Mouse (Mus musculus): Measurements from ENCODE around the gene Cat. TPM values are rescaled to one million over a fixed set of nuclear protein-coding genes. Genes with fewer than 3 reads are reported as not detected.

Cat gene
- total and polyA plus RNA-seq, 2 experiments: 1,476 to 1,807 TPM

- Histone ChIP-seq H3K27ac (replicated peaks; ENCODE audit: insufficient read depth, low read depth, low read length) (no peak overlapping the region), H3K4me1 (ENCODE audit: control insufficient read depth, insufficient read depth, low read length) (peaks cover 20% of the 10 kb centered on the region), H3K36me3 (ENCODE audit: control insufficient read depth, insufficient read depth, low read length) (no peaks in the 10 kb centered on the region), H3K79me2 (ENCODE audit: control insufficient read depth, insufficient read depth, low read length) (peaks cover 3% of the 10 kb centered on the region; the same call in 1 of the 2 replicates), H3K4me3 (ENCODE audit: insufficient read depth, low read depth, low read length) (no peak overlapping the region), H3K9ac (ENCODE audit: low read depth, low read length) (no peak overlapping the region), H3K27me3 (ENCODE audit: control insufficient read depth, insufficient read depth, low read length) (no peaks in the 10 kb centered on the region)
- WGBS: 87% methylated on average over 6 of the region's 6 CpGs
- no peak for TF ChIP-seq POLR2A (IDR thresholded peaks at IDR 0.05; ENCODE audit: extremely low read depth, insufficient read depth, low read length)
- TF ChIP-seq CTCF (IDR thresholded peaks at IDR 0.05; ENCODE audit: low read depth, low read length): no peak
- DNase-seq (ENCODE audit: extremely low read depth, low read depth, low spot score): no peak
These were observed 10.9 kb upstream of the Cat start for GRCm38 (mm10) chr2:103495633-103496418.

- 15% methylated on average over 4 of the region's 4 CpGs for WGBS
- Histone ChIP-seq H3K9ac (ENCODE audit: low read depth, low read length) (peak overlapping the region; percentile 59; the same call in 1 of the 2 replicates), H3K4me3 (ENCODE audit: insufficient read depth, low read depth, low read length) (no peak overlapping the region), H3K27me3 (ENCODE audit: control insufficient read depth, insufficient read depth, low read length) (no peaks in the 10 kb centered on the region), H3K27ac (replicated peaks; ENCODE audit: insufficient read depth, low read depth, low read length) (peak overlapping the region; percentile 99), H3K79me2 (ENCODE audit: control insufficient read depth, insufficient read depth, low read length) (no peaks in the 10 kb centered on the region), H3K4me1 (ENCODE audit: control insufficient read depth, insufficient read depth, low read length) (peaks cover 15% of the 10 kb centered on the region), H3K36me3 (ENCODE audit: control insufficient read depth, insufficient read depth, low read length) (no peaks in the 10 kb centered on the region)
- TF ChIP-seq CTCF (IDR thresholded peaks at IDR 0.05; ENCODE audit: low read depth, low read length): no peak
- no peak for TF ChIP-seq POLR2A (IDR thresholded peaks at IDR 0.05; ENCODE audit: extremely low read depth, insufficient read depth, low read length)
- peak; percentile 99 for DNase-seq (ENCODE audit: extremely low read depth, low read depth, low spot score)
These were observed 8.9 kb upstream of the Cat start for GRCm38 (mm10) chr2:103493827-103494226.

GRCm38 (mm10) chr2:103492526-103492925, 7.6 kb upstream of the Cat start:
- 20% methylated on average over 4 of the region's 4 CpGs for WGBS
- Histone ChIP-seq H3K36me3 (ENCODE audit: control insufficient read depth, insufficient read depth, low read length) (no peaks in the 10 kb centered on the region), H3K9ac (ENCODE audit: low read depth, low read length) (no peak overlapping the region), H3K4me3 (ENCODE audit: insufficient read depth, low read depth, low read length) (no peak overlapping the region), H3K27ac (replicated peaks; ENCODE audit: insufficient read depth, low read depth, low read length) (peak overlapping the region; percentile 99), H3K27me3 (ENCODE audit: control insufficient read depth, insufficient read depth, low read length) (no peaks in the 10 kb centered on the region), H3K79me2 (ENCODE audit: control insufficient read depth, insufficient read depth, low read length) (no peaks in the 10 kb centered on the region), H3K4me1 (ENCODE audit: control insufficient read depth, insufficient read depth, low read length) (peaks cover 15% of the 10 kb centered on the region)
- DNase-seq (ENCODE audit: extremely low read depth, low read depth, low spot score): peak; percentile 93
- TF ChIP-seq POLR2A (IDR thresholded peaks at IDR 0.05; ENCODE audit: extremely low read depth, insufficient read depth, low read length): no peak

GRCm38 (mm10) chr2:103483986-103484520, 907 bp downstream of the Cat start:
- DNase-seq (ENCODE audit: extremely low read depth, low read depth, low spot score): peak; percentile 61
- Histone ChIP-seq H3K4me3 (ENCODE audit: insufficient read depth, low read depth, low read length) (peak overlapping the region; percentile 94), H3K79me2 (ENCODE audit: control insufficient read depth, insufficient read depth, low read length) (peaks cover 24% of the 10 kb centered on the region; the same call in 1 of the 2 replicates), H3K9ac (ENCODE audit: low read depth, low read length) (peak overlapping the region; percentile 98), H3K27ac (replicated peaks; ENCODE audit: insufficient read depth, low read depth, low read length) (peak overlapping the region; percentile 94), H3K27me3 (ENCODE audit: control insufficient read depth, insufficient read depth, low read length) (no peaks in the 10 kb centered on the region), H3K36me3 (ENCODE audit: control insufficient read depth, insufficient read depth, low read length) (peaks cover 33% of the 10 kb centered on the region), H3K4me1 (ENCODE audit: control insufficient read depth, insufficient read depth, low read length) (peaks cover 10% of the 10 kb centered on the region; the same call in 1 of the 2 replicates)
- TF ChIP-seq CTCF (IDR thresholded peaks at IDR 0.05; ENCODE audit: low read depth, low read length): no peak
- TF ChIP-seq POLR2A (IDR thresholded peaks at IDR 0.05; ENCODE audit: extremely low read depth, insufficient read depth, low read length): peak; percentile 33; the same call in 1 of the 2 replicates
- WGBS: 9% methylated on average over 5 of the region's 5 CpGs

- TF ChIP-seq CTCF (IDR thresholded peaks at IDR 0.05; ENCODE audit: low read depth, low read length): no peak
- no peak for TF ChIP-seq POLR2A (IDR thresholded peaks at IDR 0.05; ENCODE audit: extremely low read depth, insufficient read depth, low read length)
- Histone ChIP-seq H3K4me3 (ENCODE audit: insufficient read depth, low read depth, low read length) (peak overlapping the region; percentile 94), H3K36me3 (ENCODE audit: control insufficient read depth, insufficient read depth, low read length) (peaks cover 33% of the 10 kb centered on the region), H3K79me2 (ENCODE audit: control insufficient read depth, insufficient read depth, low read length) (peaks cover 24% of the 10 kb centered on the region; the same call in 1 of the 2 replicates), H3K4me1 (ENCODE audit: control insufficient read depth, insufficient read depth, low read length) (peaks cover 11% of the 10 kb centered on the region; the same call in 1 of the 2 replicates), H3K9ac (ENCODE audit: low read depth, low read length) (peak overlapping the region; percentile 98), H3K27ac (replicated peaks; ENCODE audit: insufficient read depth, low read depth, low read length) (peak overlapping the region; percentile 94), H3K27me3 (ENCODE audit: control insufficient read depth, insufficient read depth, low read length) (no peaks in the 10 kb centered on the region)
- WGBS: 2% methylated on average over 7 of the region's 7 CpGs
- DNase-seq (ENCODE audit: extremely low read depth, low read depth, low spot score): peak; percentile 30
These were observed 1.5 kb downstream of the Cat start for GRCm38 (mm10) chr2:103483289-103483985.
